Mouse (Mus musculus) bone marrow macrophage, adult 2 months (primary cell): Measurements from ENCODE around the gene Trappc11.

Experiments used
- CTCF ChIP-seq: IDR thresholded peaks from 2 replicates; pipeline ENCODE4 v1.5.1; 2012; ENCODE audit warnings: low read depth, mild to moderate bottlenecking, low read length, moderate library complexity
- POLR2A ChIP-seq: IDR thresholded peaks from 2 replicates; pipeline ENCODE4 v1.6.1; 2012; ENCODE audit warnings: mild to moderate bottlenecking, low read depth, low read length, borderline replicate concordance

GRCm38 (mm10) chr8:47493106-47493505 lies 40.2 kb downstream of the Trappc11 start:
- no peak for TF ChIP-seq CTCF
- no peak for TF ChIP-seq POLR2A
